Mouse (Mus musculus): ENCODE results near the gene Gys2.
"Not testable (repeated sequence)": the region's sequence is repeated elsewhere in the genome, so short reads cannot be mapped to it uniquely, and the experiment has no call there.

DNA sequence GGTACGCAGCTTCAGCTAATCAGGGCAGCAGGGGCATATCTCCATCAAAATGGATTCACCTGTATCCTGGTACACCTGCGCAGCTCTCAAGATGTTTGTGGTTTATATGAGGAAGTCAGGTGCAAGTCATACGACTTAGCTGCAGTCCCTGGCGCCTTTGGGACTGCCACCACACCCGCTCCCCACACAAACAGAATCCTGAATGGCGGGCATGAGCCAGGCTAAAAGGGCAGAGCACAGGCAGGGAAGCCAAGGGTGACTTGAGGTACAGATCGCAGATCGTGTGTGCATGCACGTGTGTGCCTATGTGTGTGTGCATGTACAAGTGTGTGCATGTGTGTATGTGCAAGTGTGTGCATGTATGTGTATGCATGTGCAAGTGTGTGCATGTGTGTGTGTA lies 42.5 kb upstream of the Gys2 start:
- not testable (repeated sequence) for TF ChIP-seq CTCF (IDR thresholded peaks at IDR 0.05; ENCODE audit: low read depth, low read length); POLR2A (IDR thresholded peaks at IDR 0.05; ENCODE audit: borderline replicate concordance, low read depth, low read length)

All from bone marrow macrophage, adult 2 months (primary cell).